Mouse (Mus musculus) G1E (cell line): ENCODE measurements around the gene Spi1.

ENCODE experiments used
- CTCF ChIP-seq: IDR thresholded peaks from 2 replicates; pipeline ENCODE4 v1.5.1; 2012; ENCODE audit warnings: low read depth, low read length, inconsistent platforms, mixed read lengths
- GATA1 ChIP-seq: IDR thresholded peaks from 2 replicates; pipeline ENCODE4 v1.6.1; 2012; ENCODE audit warnings: borderline replicate concordance, low read length, inconsistent platforms, mixed read lengths
- TAL1 ChIP-seq: conservative IDR thresholded peaks from 2 replicates; pipeline ENCODE4 v1.6.1; 2012; ENCODE audit warnings: low read depth, low read length, inconsistent platforms, mixed read lengths

- no peak for TF ChIP-seq CTCF
- no peak for TF ChIP-seq GATA1
- TF ChIP-seq TAL1: no peak
Observed at GRCm38 (mm10) chr2:91081775-91082695, at the start of gene Spi1.
